Mouse (Mus musculus) erythroid progenitor cell, adult 5-6 weeks (primary cell): ENCODE measurements around the gene Cyp4f13. TPM values are rescaled to one million over a fixed set of nuclear protein-coding genes. Genes with fewer than 3 reads are reported as not detected.
A peak's percentile ranks its signal among the peaks of the same experiment; 100 is the strongest.

Source experiments
- ATAC-seq: replicated peaks from 2 replicates; pipeline ENCODE4 v1.8.0; 2016; ENCODE audit warnings: moderate number of reproducible peaks, mild to moderate bottlenecking, moderate TSS enrichment, inconsistent platforms; ENCODE audit not compliant: poor library complexity, low FRiP score, severe bottlenecking
- total RNA-seq, 2 experiments: library from RNA; stranded (forward) in 1 of 2; stranded (reverse) in 1 of 2; fragments of 150-400 nt in 1 of 2; fragments of 186-747, 209-891 nt in 1 of 2; gene quantifications; 2 replicates each; pipeline versions ENCODE4 v1.2.3 to v1.2.4; 2015 to 2017; ENCODE audit warnings: low replicate concordance in 2 of 2

The Cyp4f13 gene
- total RNA-seq, 2 experiments from 2014 or later, result 4.1 to 14.7 TPM

DNA sequence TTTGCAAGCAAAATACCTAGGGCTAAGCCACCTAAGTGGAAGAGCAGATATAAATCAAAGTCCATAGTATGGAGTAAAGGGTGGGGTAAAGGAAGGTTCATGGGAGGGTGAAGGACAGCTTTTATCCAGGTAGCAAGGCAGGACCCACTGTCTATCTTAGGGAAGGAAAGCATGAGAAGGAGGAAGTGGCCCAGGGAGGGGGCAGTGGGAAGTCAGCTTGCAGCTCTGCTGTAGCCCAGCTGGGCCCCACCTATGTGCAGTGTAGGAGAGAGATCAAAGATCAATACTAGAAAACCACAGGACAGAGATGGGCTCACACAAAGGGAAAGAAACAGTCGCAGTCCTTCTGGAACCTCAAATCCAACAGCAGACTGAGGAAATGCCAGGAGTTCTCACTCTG is 31.1 kb downstream of the Cyp4f13 start:
- no peak for ATAC-seq

DNA sequence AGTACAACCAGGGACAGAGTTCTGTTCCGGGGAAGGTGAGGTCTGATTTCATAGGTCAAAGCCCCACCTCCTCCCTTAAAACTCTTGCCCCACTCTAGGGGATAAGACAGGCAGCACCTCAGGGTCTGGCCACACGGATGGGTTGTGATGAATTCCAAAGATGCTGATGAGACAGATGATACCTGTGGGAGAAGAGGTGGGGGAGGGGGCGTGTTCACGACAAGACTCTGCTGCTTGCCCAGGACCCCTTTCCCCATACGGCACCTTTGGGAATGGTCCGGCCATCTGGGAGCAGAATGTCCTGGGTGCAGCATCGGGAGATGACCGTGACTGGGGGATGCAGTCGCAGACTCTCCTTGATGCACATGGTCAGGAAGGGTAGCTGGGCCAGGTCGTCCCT is 41.0 kb downstream of the Cyp4f13 start:
- ATAC-seq, result no peak

DNA sequence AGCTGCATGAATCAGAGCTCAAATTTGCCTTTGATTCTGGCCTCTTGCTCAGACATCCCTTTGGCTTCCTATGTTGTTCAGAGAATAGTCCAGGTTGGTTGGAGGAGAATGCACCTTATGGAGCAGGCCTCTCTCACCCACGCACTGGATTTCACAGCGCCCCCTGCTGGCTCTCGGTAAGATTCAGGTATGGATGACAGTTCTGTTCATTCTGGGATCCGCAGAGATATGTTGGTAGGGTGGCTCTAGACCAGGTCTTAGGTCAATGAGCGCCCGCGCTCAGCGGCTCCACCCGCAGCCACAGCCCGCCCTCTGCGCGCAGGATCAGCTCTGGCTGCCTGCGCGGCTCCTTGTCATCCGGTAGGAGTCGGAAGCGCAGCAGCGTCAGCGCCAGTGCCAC is 42.0 kb downstream of the Cyp4f13 start:
- no peak for ATAC-seq

DNA sequence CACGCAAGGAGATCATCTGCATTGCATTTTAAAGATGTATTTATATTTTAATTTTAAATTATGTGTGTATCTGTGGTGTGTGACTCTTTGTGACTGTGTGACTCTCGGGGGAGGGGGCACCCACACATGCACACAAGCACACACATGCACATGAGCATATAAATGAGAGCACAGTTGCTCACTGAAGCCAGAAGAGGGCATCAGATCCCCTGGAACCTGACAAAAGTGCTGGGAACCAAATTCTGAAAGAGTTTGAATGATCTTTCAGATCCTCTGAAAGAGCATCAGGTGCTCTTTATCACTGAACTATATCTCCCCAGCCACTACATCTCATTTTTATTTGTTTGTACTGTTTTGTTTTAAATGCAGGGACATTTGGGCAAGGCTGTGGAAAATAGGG is 42.8 kb downstream of the Cyp4f13 start:
- no peak for ATAC-seq

DNA sequence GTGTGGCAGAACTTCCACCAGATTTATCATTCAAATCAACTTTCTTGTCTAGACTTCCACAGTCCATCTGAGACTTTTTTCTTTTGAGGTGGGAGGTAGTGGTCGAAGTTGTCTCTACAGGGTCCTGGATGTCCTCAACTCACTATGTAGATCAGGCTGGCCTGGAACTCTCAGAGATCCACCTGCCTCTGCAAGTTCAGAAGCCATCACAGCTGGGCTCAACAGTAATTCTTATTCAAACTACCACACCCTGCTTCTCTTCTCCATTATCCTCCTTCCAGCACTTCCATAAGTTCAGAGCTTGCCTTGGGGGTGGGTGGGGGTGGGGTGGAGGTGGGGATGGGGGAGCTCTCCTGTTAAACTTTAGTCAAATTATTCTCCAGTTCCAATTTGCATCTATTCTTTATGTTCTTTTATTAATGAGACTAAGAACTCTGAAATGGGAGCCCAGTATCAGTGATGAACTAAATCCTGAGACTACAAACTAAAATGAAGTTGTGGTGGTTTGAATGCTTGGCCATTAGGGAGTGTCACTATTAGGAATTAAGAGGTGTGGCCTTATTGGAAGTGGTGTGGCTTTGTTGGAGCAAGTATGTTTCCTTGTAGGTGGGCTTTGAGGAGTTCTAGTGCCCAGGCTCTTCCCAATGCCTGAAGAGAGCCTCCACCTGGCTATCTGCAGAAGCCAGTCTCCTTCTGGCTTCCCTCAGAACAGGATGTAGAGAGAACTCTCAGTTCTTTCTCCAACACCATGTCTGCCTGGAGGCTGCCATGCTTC is 45.3 kb downstream of the Cyp4f13 start:
- no peak for ATAC-seq

DNA sequence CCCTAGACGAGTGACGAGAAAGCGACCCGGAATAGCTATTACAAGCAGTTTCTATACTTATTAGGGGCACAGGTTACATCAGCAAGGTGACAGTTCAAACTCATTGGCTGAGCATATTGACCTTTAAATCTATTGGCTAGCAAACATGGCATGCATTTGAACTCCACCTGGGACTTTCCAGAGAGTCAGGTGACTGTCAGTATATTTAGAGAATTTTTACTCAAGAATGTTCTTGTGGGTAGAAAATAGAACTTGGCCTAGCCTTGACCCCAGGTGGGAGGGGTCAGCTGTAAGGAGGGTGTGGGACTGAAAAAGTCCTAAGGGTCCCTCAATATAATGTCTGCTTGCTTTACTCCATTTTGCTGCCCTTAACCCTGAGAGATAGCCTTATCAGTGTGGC is 51.8 kb downstream of the Cyp4f13 start:
- no peak for ATAC-seq

DNA sequence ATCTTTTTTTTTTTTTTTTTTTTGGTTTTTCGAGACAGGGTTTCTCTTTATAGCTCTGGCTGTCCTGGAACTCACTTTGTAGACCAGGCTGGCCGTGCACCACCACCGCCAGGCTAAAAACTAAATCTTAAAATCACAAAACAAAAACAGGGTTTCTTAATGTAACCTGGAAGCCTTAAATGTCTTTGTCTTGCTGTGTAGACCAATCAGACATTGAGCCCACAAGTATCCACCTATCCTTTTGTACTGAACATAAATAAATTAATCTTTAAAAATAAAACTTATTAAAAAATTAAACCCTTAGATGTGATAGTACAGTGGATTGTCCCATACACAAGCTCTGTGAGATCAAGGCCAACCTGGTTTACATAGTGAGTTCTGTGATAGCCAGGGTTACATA is 53.3 kb downstream of the Cyp4f13 start:
- ATAC-seq, result no peak

DNA sequence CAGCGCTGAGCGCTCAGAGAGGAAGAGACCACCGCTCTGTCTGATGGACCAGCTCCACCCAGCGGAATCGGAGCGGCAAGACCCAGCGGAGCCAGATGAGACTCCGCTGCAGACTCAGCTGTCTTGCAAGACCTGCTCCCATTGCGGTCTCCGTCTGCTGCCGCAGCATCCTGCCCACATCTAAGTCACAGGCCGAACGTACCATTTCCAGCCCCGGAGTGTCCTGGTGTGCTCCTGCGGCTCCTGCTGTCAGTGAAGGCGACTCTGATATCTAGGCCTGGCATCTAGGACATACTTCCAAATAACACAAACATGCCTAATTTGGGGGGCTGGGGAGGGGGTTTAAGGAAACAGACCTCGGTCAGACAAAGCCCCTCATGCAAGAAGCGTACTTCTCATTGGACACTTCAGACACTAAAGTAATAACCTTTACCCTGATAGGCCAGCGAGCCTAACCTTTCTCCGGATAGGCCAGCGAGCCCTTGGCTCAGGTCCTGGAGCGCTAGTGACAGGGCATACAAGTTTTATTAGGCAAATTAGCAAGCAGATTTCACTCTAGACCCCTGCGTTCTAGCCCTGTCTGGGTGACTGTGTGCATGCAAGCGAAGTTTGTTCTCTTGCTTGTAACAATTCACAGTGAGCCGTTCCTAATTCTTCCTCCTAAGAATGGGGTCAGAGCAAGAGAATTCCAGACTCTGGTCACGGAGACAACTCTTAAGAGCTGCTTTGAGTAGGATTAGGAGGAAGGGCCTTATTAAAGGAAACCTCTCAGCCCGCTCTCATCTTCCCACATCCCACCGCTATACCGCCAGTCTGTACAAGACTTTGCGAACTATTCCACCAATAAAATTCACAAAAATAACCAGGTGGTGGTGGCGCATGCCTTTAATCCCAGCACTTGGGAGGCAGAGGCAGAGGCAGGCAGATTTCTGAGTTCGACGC is 55.7 kb downstream of the Cyp4f13 start, which contains the start of gene Zfp870:
Zfp870 (minus strand) TSS at position 404 of the 942 bp plus-strand sequence.
- peak; percentile 94 for ATAC-seq

DNA sequence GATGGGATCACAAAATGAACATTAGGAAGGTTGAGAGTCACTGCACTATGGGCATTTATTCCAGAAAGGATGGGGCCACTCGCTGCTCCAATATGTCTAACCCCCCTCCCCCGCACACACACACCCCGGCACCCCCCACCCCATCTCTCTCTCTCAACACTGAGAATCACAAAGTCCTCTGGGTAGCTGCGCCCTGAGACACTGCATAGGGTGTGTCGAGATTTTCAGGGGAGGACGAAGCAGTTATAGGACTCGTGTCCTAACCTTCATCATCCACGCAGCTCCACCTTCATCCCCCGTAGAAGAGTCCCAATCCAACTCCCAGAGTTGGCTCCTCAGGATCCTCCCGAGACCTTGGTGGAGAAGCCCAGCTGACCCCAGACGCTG is 56.4 kb downstream of the Cyp4f13 start:
- 0 out of 2 replicates have a peak, but pooled peaks have one; percentile 20 for ATAC-seq

DNA sequence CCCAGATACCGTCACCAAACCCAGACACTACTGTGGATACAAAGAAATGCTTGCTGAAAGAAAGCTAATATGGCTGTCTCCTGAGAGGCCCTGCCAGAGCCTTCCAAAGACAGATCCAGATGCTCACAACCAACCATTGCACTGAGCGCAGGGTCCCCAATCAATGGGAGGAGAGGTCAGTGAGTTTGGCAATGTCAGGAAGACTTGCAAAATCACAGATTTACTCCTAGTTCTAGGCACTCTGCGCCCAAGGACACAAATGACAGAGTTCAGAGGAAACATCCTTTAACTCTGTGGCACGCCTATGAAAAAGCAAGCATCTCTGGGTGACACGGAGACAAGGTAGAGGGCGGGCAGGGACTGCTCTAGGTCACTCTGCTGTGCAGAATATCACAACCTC is 57.6 kb downstream of the Cyp4f13 start:
- no peak for ATAC-seq

DNA sequence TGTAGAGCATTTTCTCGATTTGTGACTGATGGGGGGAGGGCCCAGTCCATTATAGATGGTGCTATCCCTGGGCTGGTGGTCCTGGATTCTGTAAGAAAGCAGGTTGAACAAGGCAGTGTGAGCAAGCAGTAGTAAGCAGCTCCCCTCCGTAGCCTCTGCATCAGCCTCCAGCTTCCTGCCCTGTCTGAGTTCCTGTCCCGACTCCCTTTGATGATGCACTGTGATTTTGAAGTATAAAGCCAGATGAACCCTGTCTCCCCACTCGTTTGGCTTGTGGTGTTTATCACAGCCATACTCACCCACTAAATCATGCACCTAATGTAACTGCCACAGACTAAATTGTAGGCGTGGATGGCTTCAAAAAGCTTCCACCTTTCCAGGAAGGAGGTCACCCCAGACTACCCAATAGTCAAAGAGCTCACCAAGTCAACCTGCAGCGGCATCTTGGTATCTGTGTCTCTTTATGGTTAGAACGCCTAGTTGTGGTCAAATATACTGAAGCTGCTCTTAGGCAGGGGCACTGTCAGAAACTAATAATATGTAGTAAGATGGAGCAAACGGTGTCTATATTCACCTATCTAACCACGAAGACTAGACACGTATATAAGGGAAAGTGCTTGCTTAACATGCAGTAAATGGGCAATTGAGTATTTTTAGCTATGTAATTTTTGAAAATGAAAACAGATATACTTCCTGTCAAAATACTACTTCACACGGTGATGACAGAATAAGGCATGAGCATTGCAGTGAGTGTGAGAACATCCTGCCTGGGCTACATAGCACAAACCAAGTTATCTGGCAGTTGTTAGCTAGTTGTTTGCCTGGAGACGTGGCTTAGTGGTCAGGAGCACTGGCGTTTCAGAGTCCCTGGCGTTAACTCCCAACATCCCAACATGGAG is 66.6 kb downstream of the Cyp4f13 start:
- no peak for ATAC-seq

DNA sequence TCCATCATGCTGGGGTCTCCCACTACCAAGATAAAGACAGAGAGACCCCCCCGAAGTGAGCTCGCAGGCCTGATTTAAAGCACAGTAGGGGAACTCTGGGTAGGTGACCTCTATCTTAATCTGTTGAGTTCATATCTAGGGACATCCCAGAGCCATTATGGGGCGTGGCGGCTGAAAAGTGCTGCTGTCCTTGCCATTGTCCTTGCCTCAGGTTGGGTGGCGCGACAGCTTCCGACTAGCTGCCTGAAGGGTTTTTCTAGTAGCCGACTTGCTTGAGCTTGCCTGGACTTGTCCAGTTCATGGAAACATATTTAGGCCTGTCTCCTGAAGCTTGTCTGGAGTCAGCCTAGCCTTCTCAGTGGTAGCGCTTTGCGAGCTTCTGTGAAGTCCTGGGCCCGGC is 68.4 kb downstream of the Cyp4f13 start:
- ATAC-seq, result no peak

DNA sequence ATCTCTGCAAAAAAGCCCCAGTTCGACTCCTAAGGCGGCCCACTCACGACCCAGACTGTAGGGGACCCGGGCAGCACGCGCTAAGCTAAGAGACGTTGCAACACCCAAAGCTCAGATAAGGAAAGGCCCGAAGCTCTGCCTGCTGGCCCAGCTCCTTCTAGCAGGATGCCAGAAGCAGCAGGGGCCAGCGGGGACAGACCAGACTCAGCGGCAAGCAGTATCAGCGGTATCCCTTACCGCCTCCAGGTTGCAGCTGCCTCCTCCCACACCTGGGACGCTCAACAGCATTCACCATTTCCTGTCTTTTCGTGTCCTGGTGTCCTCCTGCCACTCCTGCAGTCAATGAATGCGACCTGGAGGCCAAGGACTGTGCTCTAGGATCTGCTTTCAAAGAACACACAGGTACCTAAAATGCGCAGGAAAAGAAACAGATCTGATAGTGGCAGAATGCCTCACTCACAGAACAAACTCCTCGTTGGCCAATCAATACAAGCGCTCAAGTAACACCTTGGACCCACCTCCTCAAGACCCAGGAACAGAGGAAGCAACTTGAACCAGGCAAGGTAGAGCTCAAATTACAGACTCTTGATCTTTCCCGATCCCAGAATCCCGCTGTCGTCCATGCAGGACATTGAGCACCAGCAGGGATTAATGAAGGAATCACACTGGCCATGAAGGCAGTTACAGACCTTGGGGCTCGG is 69.6 kb downstream of the Cyp4f13 start:
- ATAC-seq, result no peak

Other genes starting within 250 kb of the Cyp4f13 start
- gene Zfp871, start 159.1 kb downstream of the Cyp4f13 start, total RNA-seq (2015; ENCODE audit: low replicate concordance), result 67.1 and 71.0 TPM in 2 replicates
- gene Zfp871, start 159.1 kb downstream of the Cyp4f13 start, total RNA-seq (2017; ENCODE audit: low replicate concordance), result 39.3 and 51.0 TPM in 2 replicates
- 1.3 TPM in 1 of 2 replicates, not detected in the other for gene Zfp811, start 137.5 kb downstream of the Cyp4f13 start, total RNA-seq (2015; ENCODE audit: low replicate concordance)
- not detected in 2 replicates for gene Zfp811, start 137.5 kb downstream of the Cyp4f13 start, total RNA-seq (2017; ENCODE audit: low replicate concordance)
- 0.42 and 1.1 TPM in 2 replicates for gene Zfp799, start 117.1 kb downstream of the Cyp4f13 start, total RNA-seq (2015; ENCODE audit: low replicate concordance)
- gene Zfp799, start 117.1 kb downstream of the Cyp4f13 start, total RNA-seq (2017; ENCODE audit: low replicate concordance), result 0.45 and 1.4 TPM in 2 replicates
- gene Zfp870, start 55.8 kb downstream of the Cyp4f13 start, total RNA-seq (2015; ENCODE audit: low replicate concordance), result 0.84 and 1.1 TPM in 2 replicates
- gene Zfp870, start 55.8 kb downstream of the Cyp4f13 start, total RNA-seq (2017; ENCODE audit: low replicate concordance), result 0.64 and 0.83 TPM in 2 replicates
- gene Cyp4f14, start 30.1 kb downstream of the Cyp4f13 start, total RNA-seq (2015; ENCODE audit: low replicate concordance), result not detected in 2 replicates
- gene Cyp4f14, start 30.1 kb downstream of the Cyp4f13 start, total RNA-seq (2017; ENCODE audit: low replicate concordance), result not detected in 2 replicates
- 5.9 and 13.3 TPM in 2 replicates for gene Zfp472, start 18.4 kb upstream of the Cyp4f13 start, total RNA-seq (2015; ENCODE audit: low replicate concordance)
- 6.5 and 12.2 TPM in 2 replicates for gene Zfp472, start 18.4 kb upstream of the Cyp4f13 start, total RNA-seq (2017; ENCODE audit: low replicate concordance)
- gene Zfp952, start 45.7 kb upstream of the Cyp4f13 start, total RNA-seq (2015; ENCODE audit: low replicate concordance), result 0.72 and 6.3 TPM in 2 replicates
- 2.1 and 2.3 TPM in 2 replicates for gene Zfp952, start 45.7 kb upstream of the Cyp4f13 start, total RNA-seq (2017; ENCODE audit: low replicate concordance)
- 0.36 and 2.1 TPM in 2 replicates for gene Zfp763, start 86.0 kb upstream of the Cyp4f13 start, total RNA-seq (2015; ENCODE audit: low replicate concordance)
- 2.8 and 3.3 TPM in 2 replicates for gene Zfp763, start 86.0 kb upstream of the Cyp4f13 start, total RNA-seq (2017; ENCODE audit: low replicate concordance)
- not detected in 2 replicates for gene 4921501E09Rik, start 120.7 kb upstream of the Cyp4f13 start, total RNA-seq (2015; ENCODE audit: low replicate concordance)
- gene 4921501E09Rik, start 120.7 kb upstream of the Cyp4f13 start, total RNA-seq (2017; ENCODE audit: low replicate concordance), result not detected in 2 replicates
- 0.72 TPM in 1 of 2 replicates, not detected in the other for gene Zfp563, start 141.9 kb upstream of the Cyp4f13 start, total RNA-seq (2015; ENCODE audit: low replicate concordance)
- gene Zfp563, start 141.9 kb upstream of the Cyp4f13 start, total RNA-seq (2017; ENCODE audit: low replicate concordance), result 0.98 and 1.7 TPM in 2 replicates
- gene Morc2b, start 192.3 kb upstream of the Cyp4f13 start, total RNA-seq (2015; ENCODE audit: low replicate concordance), result not detected in 2 replicates
- 0.51 TPM in 1 of 2 replicates, not detected in the other for gene Morc2b, start 192.3 kb upstream of the Cyp4f13 start, total RNA-seq (2017; ENCODE audit: low replicate concordance)
- gene Olfr55, start 221.0 kb upstream of the Cyp4f13 start, total RNA-seq (2015; ENCODE audit: low replicate concordance), result not detected in 2 replicates
- not detected in 2 replicates for gene Olfr55, start 221.0 kb upstream of the Cyp4f13 start, total RNA-seq (2017; ENCODE audit: low replicate concordance)
- not detected in 2 replicates for gene Olfr239, start 243.9 kb upstream of the Cyp4f13 start, total RNA-seq (2015; ENCODE audit: low replicate concordance)
- gene Olfr239, start 243.9 kb upstream of the Cyp4f13 start, total RNA-seq (2017; ENCODE audit: low replicate concordance), result not detected in 2 replicates